Mouse (Mus musculus) lung, postnatal 36 days (tissue): ENCODE measurements at regions not wholly inside any gene's neighbourhood (a gene's known extent, or its start where the extent isn't known, plus 50 kb on each side); places are given as distances from the start of the nearest gene placed in this dataset.

ENCODE experiments used
- DNase-seq: peaks from one replicate; pipeline ENCODE4 v3.0.0; 2022; ENCODE audit warnings: mixed read lengths

- DNase-seq = no peak
Measured at GRCm38 (mm10) chr2:56997500-56997899, 126.3 kb downstream of the Nr4a2 start.

GRCm38 (mm10) chr2:56992851-56993250 lies 131.0 kb downstream of the Nr4a2 start:
- peak; percentile 24 for DNase-seq

DNA sequence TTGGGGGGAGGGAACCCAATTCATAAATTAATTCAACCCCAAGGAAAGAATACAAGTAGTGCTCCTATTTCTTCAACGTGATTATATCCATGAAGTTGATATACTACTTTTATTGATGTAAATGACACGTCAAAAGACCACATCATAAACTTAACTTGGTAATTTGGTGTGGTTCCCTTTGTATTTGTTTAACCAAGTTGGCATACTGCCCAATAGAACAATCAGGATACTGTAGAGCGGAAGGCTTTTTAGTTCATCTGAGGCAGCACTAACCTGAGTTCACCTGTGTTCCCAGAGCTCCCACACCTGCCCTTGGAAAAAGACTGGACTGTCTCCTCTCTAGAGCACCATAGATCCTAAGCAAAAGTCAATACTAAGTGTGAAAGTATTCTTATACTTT lies 132.0 kb downstream of the Nr4a2 start:
- DNase-seq = no peak

DNA sequence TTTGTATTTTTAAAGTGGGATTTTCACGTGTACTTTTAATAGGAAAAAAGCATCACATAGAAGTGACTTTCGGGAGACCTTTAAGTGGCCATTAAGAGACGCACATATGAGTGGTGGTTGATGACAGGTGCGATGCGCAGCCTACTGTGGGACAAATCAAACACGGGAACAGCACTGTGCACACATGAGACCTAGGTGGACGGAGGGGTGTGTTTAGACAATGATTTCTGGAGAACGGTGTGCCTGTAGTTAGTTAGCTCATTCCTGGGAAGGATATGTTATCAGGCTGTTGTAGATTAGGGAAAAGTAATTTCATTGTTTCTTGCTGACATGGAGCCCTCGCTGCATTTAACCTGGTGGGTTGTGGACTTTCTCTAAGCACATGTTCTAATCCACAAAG lies 133.0 kb downstream of the Nr4a2 start:
- DNase-seq = no peak

- DNase-seq = peak; percentile 66
Measured at GRCm38 (mm10) chr2:56983167-56983566, 140.6 kb downstream of the Nr4a2 start.

GRCm38 (mm10) chr2:56980601-56981000 lies 143.2 kb downstream of the Nr4a2 start:
- no peak for DNase-seq

- DNase-seq = no peak
Measured at GRCm38 (mm10) chr2:56975680-56976079, 148.1 kb downstream of the Nr4a2 start.

DNA sequence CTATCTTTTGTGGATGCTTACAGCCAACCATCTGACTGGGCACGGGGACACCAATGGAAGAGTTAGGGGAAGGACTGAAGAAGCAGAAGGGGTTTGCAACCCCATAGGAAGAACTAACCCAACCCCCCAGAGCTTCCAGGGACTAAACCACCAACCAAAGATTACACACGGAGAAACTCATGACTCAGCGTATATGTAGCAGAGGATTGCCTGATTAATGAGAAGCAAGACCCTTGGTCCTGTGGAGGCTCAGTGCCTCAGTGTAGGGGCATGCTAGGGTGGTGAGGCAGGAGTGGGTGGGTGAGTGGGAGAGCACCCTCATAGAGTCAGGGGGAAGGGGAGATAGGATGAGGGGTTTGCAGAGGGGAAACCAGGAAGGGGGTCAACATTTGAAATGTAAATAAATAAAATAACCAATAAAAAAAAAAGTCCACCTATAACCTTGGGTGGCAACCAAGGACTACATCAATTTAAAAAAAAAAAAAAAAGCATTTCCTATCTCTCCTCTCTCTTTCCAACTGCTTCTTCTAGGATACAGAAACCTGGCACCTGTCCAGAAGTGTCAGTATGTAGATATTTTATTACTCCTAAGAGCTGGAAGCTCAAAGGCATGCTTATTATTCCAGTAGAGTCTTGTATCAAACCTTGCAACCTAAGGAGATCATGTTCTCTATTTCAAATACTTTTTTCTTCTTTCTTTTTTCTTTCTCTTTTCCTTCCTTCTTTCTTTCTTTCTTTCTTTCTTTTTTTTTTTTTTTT lies 159.7 kb downstream of the Nr4a2 start:
- DNase-seq = no peak

- no peak for DNase-seq
Measured at GRCm38 (mm10) chr2:56959695-56960094, 164.1 kb downstream of the Nr4a2 start.

DNA sequence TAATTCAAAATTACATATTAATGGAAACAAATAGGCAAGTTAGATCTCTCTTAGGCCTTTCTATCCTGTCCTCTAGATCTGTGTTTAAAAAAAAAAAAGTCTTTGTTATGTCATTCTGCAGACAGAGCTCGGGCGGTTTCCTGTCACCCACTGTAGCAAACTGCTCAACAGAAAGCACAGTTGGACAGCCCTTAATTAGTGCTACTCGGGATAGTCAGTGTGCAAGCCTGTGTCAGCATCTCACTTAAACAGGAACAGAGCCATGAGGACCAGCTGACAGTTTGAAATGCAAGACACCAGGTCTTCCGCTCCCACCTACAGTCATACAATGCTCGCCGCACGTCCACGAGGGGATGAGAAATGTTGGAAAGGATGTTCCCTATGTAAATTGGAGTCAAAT lies 170.5 kb downstream of the Nr4a2 start:
- no peak for DNase-seq

DNA sequence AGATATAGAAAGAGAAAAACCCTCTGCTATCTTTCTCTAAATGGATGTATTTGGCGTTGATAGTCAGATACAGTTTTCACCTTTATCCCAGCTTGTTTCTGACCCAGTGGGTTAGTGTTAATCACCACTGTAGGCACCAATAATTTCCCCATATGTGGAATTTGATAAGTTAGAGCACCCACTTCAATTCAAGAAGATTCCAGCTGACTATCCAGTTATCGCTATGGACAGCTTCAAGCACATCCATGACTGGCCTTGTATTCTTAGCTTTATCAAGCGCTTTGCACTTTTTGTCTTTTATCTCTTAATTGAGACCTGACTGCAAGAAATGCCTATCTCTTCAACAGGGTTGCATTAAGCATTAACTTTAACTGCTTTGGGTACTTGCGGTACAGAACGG lies 211.3 kb downstream of the Nr4a2 start:
- no peak for DNase-seq

GRCm38 (mm10) chr2:56909096-56909865 lies 214.5 kb downstream of the Nr4a2 start:
- no peak for DNase-seq

- no peak for DNase-seq
Measured at GRCm38 (mm10) chr2:56885181-56885580, 238.6 kb downstream of the Nr4a2 start.

- DNase-seq = no peak
Measured at GRCm38 (mm10) chr2:56860776-56861175, 263.0 kb downstream of the Nr4a2 start.

DNA sequence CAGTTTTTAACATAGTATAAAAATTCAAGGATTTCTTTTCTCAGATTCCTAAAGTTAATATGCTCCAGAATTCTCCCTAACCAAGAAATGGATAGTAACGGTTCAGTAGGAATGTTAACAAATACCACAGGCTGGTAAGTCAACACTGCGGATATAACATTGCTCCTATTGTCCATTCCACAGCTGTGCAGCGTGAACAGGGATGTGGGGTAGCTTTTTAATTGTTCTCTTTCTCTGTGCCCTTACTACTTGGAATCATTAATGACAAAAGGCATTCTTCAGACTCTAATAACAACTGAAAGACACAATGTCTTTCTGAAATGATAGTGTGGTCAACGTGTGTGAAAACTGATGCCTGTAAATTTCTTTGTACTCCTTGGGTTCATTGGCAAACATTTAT lies 303.3 kb downstream of the Nr4a2 start:
- no peak for DNase-seq

GRCm38 (mm10) chr2:56784808-56785207 lies 339.0 kb downstream of the Nr4a2 start:
- DNase-seq = no peak
